Mouse (Mus musculus): ENCODE results near the gene Gfra1. TPM values are rescaled to one million over a fixed set of nuclear protein-coding genes. Genes with fewer than 3 reads are reported as not detected.

Gene Gfra1
- total RNA-seq, 1 experiment from 2014 or later: not detected

DNA sequence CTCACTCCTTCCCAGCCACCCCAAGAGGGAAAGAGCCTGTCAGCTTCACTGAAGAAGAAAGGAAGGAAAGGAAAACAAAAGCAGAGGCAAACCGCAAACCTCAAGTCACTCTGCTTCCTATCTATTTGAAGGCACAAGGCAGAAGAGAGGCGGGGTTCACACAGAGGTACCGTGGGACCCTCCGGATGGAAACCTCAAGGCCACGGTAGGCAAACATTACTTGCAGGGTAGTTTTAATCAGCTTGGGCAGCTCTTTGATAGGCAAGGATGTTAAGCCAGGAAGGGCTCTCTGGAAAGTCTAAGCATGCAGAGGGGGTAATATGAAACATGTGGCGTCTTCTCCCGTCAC, 158.9 kb downstream of the Gfra1 start:
- no peak for ATAC-seq (replicated peaks; ENCODE audit: insufficient number of reproducible peaks, low FRiP score, low TSS enrichment, poor library complexity, severe bottlenecking)

DNA sequence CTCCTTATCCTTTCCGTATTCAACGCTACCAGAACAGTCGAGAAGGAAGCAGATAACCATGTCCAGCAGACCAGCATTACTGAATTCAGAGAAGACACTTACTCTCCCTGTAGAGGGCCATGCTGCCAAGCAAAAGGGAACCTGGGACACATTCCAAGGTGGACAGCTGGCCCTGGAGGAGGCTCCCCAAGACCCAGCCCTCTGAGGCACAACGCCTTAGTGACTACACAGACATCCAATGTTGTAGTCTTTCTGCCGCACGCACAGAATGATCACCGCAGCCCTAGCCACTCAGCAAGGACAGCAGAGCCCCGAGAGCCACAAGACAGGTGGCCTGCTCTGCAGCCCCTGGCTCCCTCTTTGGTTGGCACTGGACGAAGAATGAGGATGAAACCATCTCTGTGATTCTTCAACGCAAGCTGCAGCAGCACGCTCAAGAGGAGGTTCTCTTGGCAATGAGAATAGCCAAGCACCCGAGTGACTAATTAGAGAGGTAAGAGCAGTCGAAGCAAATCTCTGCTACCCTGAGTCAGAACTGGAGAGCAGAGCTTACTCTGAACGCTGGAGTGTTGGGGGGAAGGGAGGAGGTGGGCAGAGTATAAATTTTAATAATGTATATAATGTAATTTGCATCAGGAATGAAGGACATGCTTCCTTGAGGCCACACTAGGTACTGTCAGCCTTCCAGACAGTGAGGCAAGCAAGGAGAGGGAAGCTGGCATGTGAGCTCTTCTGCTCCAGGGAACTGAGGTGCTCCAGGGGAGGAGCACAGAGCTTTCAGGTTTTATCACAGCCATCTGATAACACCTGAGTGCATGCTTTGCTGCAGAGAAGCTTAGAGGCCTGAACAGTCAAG, 159.5 kb downstream of the Gfra1 start:
- no peak for ATAC-seq (replicated peaks; ENCODE audit: insufficient number of reproducible peaks, low FRiP score, low TSS enrichment, poor library complexity, severe bottlenecking)

DNA sequence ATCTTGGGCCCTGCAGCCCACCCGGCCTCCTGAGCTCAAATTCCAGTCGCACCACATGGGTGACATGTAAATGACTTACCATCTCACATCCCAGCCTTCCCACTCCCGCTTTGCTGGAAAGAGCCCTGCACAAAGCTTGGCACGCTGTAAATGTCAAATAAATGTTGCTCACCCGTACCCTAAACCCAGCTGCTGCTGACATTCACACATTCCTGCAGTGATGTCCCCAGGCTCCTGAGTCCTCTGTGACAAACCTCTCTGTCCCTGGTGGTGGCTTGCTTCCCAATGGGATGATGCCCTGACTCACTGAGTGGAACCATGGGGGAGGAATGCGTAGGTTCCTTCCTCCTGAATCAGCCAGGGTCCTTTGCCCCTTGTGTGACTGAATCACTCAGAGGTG, 167.6 kb downstream of the Gfra1 start:
- no peak for ATAC-seq (replicated peaks; ENCODE audit: insufficient number of reproducible peaks, low FRiP score, low TSS enrichment, poor library complexity, severe bottlenecking)

DNA sequence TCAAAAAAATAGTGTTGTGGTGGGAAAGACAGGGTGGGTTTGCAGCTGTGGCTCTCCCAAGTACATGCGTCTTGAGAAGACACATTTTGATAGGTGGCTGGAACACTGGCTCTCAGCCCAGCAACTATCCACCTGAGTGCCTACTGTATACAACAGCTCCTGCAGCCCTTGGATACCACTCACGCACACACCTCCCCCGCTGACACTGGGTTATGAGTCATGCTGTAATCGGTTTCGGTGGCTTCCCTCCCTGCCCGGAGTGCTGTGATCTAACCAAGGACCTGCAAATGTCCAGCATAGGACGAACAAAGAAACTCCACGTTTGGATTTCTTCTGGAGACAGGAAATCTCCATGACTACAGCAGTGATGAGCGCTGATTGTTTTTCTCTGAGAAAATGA, 180.4 kb downstream of the Gfra1 start:
- ATAC-seq (replicated peaks; ENCODE audit: insufficient number of reproducible peaks, low FRiP score, low TSS enrichment, poor library complexity, severe bottlenecking): no peak

DNA sequence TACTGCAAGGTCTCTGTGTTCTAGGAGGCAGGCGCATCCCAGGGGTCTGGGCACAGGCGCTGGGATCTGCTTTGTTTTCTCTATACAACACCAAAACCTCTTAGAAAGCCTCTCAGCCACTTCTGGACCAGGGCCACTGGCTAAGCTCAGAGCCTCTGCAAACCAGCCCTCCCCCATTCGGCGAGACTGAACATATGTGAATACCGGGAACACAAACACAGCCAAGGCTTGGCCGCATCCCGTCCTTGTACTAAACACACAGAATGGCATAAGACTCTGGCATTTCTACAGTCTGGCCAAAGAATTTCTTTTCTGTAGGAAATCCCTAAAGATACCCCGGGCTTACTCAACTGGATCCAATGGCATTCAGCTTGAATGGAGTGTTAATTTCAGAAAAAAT, 183.9 kb downstream of the Gfra1 start:
- ATAC-seq (replicated peaks; ENCODE audit: insufficient number of reproducible peaks, low FRiP score, low TSS enrichment, poor library complexity, severe bottlenecking): no peak

DNA sequence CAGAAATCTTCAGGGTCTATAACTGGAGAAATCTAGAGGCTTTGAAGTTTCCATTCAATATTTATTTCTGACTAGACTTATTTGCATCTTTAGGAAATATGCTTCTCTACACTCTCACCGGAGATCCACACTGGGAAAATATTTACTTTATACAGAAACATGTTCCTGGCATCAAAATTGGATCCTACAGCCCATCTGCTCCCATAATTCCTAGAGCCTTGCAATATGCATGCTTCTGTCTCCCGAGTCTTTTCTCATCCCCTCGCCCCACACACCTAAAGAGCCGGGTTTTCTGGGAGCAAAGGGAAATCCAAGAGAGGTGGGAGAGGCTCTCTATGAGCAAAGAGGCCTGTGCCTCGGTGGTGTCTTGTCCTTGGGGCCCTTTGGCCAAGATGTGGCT, 184.9 kb downstream of the Gfra1 start:
- no peak for ATAC-seq (replicated peaks; ENCODE audit: insufficient number of reproducible peaks, low FRiP score, low TSS enrichment, poor library complexity, severe bottlenecking)

DNA sequence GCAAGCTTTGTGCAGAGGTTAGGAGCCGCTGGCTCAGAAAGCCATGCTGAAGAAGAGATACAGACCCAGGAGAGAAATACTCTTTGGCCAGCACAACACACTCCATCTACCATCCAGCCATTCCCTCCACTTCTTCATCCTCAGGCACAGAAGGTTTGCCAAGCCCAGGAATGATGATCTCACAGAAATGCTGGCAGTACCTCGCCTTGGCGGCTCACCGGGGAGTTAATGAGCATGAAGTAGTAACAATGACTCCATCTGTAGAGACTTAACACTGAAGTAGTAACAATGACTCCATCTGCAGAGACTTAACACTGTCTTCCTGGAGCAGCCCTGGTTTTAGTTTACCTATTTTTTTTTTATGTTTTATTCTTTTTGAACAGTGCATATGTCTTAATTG, 187.2 kb downstream of the Gfra1 start:
- no peak for ATAC-seq (replicated peaks; ENCODE audit: insufficient number of reproducible peaks, low FRiP score, low TSS enrichment, poor library complexity, severe bottlenecking)

DNA sequence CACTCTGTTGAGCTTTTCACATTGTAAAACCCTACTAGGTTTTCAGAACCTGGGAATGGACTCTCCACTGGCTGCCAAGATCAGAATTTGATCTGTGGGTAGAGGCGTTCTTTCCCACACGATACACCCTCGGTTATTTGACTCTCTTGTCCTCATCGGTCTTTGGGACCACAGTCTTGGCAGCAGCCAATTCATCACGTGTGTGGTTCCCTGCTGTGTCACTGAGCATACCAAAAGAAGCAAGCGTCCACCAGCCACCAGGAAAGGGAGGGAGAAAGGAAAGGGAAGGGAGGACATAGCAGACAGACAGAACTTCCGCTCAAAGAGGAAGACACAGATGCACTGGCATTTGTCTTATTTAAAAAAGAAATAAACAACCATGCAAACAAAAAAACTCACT, 189.1 kb downstream of the Gfra1 start:
- ATAC-seq (replicated peaks; ENCODE audit: insufficient number of reproducible peaks, low FRiP score, low TSS enrichment, poor library complexity, severe bottlenecking): no peak

DNA sequence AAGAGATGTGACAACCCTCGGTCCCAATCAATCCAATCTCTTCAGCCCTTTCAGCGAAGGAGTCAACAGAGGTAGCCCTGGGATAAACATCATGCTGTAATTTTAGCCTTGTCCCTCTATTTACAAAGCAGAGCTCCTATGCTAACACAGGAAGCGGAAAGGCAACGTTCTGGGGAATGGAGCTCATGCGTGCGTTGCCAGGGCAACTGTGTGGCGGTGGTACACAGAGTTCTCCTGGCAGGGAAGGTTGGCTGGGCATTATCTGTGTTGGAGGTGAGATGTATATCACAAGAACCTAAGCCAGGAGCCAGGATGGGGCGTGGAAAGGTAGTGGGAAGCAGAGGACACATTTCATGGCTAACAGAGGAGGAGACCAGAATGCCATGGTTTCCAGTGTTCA, 194.8 kb downstream of the Gfra1 start:
- ATAC-seq (replicated peaks; ENCODE audit: insufficient number of reproducible peaks, low FRiP score, low TSS enrichment, poor library complexity, severe bottlenecking): no peak

DNA sequence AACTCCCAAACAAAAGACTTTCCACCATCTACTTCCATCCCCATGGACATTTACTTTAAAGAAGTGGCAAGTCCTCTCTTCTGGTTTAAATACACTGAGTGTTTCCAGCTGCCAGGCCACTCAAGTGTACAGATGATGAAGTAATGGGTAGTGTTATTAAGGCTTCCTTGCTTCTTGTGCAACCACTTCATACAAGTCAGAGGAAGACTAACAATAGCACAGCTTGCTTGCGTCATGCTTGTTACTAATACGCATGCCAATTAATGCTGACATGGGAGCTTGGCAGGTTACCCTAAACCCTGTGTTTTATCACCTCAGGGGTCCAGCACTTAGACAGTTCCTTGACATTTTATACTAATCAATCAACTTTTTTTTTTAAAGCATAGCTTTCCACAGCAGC, 196.5 kb downstream of the Gfra1 start:
- ATAC-seq (replicated peaks; ENCODE audit: insufficient number of reproducible peaks, low FRiP score, low TSS enrichment, poor library complexity, severe bottlenecking): no peak; the same call in 1 of the 2 replicates

DNA sequence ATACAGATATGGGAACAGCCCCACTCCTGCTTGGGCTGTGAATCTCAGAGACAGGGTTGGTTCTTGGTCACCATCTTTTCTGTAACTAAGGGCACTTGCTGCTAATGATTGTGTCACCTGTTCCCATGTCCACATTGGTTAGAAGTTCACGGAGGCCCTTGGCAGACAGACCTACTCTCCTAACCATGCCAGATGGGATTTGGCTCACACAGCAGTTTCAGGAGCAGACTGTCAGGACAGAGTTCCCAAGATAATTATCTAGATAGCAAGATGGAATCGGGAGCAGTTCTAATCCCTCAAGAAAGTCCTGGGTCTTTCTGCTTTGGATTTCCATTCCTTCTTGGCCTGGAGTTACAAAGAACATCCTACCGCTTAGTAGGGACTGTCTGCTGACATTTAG, 199.2 kb downstream of the Gfra1 start:
- no peak for ATAC-seq (replicated peaks; ENCODE audit: insufficient number of reproducible peaks, low FRiP score, low TSS enrichment, poor library complexity, severe bottlenecking)

DNA sequence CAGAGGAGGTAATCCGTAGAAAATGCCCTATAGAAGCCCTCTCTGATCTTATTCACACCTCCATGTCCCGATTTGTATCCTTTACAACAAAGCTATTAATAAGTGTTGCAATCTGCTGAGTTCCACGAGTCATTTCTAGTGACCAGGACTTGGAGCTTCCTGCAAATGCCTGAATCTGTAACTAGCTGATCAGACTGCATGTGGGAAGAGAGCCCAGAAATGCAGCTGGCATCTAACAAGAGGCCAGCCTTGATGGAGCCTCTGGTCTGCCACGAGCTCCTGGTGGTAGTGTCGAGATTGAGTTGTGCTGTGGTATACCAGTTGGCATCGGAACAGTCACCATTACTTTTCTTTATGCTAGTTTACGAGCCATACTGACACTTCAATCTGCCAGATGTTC, 200.3 kb downstream of the Gfra1 start:
- ATAC-seq (replicated peaks; ENCODE audit: insufficient number of reproducible peaks, low FRiP score, low TSS enrichment, poor library complexity, severe bottlenecking): no peak

DNA sequence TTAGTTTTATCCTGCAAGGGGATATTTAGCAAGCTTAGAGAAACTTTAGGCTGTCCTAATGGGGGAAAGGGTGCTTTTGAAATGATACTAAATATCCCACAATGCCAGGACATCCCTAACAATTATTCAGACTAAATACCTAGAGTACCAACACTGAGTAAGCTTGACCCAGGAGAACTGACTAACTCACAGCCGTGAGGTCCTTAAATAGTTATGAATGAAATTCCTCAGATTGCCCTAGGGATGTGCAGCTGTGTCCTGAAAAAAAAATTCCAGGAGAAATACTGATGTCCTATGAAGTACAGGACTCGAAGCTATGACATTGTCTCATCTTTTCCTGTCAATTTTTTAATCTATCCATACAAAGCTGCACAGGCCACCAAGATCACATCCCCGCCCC, 201.5 kb downstream of the Gfra1 start:
- ATAC-seq (replicated peaks; ENCODE audit: insufficient number of reproducible peaks, low FRiP score, low TSS enrichment, poor library complexity, severe bottlenecking): no peak

DNA sequence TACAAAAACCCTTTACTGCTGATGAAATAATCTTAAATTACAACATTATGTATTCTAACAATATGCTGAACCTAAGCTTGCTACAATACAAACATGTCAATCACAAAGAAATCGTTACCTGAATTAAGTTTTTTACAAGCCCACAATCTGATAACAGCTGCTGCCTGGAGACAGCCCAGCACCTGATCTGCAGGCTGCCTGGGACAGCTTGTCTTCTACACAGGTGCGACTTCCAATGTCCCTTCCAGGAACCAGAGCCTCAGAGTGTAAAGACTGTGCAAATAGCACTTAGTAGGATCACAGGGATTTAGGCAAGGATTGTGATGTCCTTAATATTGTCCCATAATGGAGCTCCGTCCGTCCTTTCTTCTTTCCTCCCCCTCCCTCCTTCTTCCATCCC, 204.0 kb downstream of the Gfra1 start:
- no peak for ATAC-seq (replicated peaks; ENCODE audit: insufficient number of reproducible peaks, low FRiP score, low TSS enrichment, poor library complexity, severe bottlenecking)

DNA sequence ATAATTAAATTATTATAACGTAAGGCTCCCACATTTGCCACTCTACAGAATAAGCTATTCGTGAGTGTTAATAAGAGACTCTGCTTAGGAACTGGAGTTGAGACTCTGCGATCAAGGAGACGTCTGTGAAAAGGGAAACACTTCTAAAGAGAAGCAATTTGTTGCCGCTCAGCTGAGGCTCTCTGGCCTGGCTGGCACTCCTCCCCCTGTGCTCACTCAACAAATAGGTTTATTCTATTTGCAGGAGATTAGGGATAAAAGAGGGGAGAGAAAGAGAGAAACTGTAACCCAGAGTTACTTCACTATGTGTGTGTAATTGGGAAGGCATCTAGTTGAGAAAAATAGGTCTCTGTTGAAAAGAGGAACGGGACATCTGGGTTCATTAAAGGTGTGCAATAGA, 204.6 kb downstream of the Gfra1 start:
- no peak for ATAC-seq (replicated peaks; ENCODE audit: insufficient number of reproducible peaks, low FRiP score, low TSS enrichment, poor library complexity, severe bottlenecking)

DNA sequence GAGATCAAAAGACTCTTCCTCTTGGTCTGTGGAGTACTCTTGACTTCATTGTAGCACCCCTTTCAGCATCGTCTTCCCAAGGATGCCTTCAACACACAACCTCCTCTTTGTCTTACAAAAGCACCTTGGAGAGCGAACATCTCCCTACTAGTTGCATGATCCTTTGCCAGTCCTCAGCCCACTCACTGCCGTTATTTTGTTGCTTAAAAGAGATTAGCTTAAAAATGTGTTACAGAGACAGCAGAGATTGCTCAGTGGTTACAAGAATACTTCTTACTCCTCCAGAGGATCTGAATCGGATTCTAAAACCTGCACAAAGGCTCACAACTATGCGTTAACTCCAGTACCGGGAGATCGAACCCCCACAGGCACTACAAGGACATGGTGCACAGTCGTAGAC, 205.5 kb downstream of the Gfra1 start:
- no peak for ATAC-seq (replicated peaks; ENCODE audit: insufficient number of reproducible peaks, low FRiP score, low TSS enrichment, poor library complexity, severe bottlenecking)

DNA sequence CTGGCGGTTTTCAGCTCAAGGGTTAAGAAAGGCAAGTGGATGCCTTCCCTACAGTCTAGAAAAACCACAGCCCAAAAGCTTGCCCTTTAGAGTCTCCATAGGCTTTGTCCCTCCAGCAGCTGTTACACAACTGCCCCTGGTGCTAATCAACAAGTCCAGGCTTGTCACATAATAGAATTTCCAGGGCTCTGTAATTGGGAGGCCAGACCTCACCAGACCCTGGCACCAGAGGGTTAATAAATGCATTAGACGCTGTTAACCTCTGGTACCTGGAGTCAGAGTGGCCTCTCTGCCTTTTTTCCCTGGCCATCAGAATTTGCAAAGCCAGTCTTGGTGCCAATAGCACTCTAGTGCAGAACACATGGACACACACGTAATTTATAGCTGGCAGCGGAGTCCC, 211.6 kb downstream of the Gfra1 start:
- ATAC-seq (replicated peaks; ENCODE audit: insufficient number of reproducible peaks, low FRiP score, low TSS enrichment, poor library complexity, severe bottlenecking): no peak

DNA sequence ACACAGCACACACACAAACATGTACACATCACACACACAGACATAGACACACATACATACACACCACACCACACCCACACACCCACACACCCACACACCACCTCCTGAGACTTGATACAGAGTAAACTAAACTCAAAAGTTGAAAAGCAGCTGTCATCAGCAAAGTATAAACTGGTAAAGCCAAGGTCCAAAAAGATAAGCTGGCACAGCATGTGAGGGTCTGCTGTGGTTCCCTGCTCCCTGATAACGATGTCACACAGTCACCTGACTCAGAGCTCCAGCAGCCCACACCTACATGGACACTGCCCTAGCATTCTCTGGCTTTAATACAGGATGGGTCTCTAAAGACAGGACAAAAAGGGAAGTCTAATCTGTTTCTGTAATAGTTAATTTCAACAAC, 212.1 kb downstream of the Gfra1 start:
- no peak for ATAC-seq (replicated peaks; ENCODE audit: insufficient number of reproducible peaks, low FRiP score, low TSS enrichment, poor library complexity, severe bottlenecking)

DNA sequence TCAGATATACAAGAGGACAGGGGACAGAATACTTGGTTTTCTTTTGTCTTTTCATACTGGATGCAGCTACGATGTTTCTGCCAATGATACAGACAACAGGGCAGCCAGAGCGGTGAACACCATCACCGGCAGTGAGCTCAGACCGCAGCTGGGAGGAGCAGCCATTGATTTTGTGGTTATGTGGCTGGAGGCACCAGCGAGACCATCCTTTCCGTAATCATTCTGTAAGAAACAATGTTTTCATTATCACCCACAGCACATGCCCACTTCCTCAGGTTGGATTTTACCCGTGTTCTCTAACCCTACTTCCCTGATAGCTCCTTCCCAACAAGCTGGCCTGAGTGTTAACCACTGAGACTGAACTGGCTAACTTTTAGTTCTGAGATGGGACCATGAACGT, 217.4 kb downstream of the Gfra1 start:
- ATAC-seq (replicated peaks; ENCODE audit: insufficient number of reproducible peaks, low FRiP score, low TSS enrichment, poor library complexity, severe bottlenecking): no peak

DNA sequence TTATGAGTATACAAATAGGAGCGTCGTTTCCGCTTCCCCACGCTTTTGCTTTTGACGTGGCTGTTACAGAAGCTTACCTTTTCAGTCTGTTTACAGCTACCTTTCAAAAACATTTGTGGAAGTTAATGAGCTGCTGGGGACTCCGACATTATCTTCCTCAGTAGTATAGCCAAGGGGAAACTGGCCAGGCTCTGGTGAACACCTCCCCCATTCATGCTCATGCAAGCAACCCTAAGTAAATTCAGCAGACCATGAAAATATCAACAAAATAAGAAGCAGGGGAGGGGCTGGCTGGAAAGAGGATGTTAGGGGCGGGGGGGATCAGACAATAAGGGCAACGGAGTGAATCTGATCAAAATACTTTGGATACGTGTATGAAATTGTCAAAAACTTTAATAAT, 228.0 kb downstream of the Gfra1 start:
- no peak for ATAC-seq (replicated peaks; ENCODE audit: insufficient number of reproducible peaks, low FRiP score, low TSS enrichment, poor library complexity, severe bottlenecking)

DNA sequence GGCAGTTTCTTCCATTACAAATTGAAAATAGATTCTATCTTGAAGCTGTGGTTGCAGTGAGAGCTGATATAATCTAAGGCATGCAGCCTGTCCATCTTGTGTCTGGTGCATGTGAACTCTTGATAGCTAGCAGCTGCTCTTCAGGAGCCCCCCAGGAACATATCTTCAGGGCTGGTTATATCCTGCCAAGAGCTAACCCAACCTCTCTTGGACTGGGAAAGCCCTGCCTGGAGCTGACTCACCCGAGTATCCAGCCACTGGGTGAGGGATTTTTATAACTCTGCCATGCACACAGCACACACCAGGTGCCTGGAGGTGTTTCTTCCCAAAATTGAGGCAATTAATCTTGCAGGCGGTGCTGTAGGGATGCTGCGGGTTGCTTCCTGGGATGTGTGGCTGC, 228.8 kb downstream of the Gfra1 start:
- ATAC-seq (replicated peaks; ENCODE audit: insufficient number of reproducible peaks, low FRiP score, low TSS enrichment, poor library complexity, severe bottlenecking): no peak

Data from monocyte, adult 5-6 weeks (primary cell).